In genomic region chr8:88283243-88284115, GRCm38 (mm10) we compare ENCODE assay signal across 16 mouse cellular contexts. TPM values are rescaled to one million over a fixed set of nuclear protein-coding genes. Genes with fewer than 3 reads are reported as not detected.
A peak's percentile ranks its signal among the peaks of the same experiment; 100 is the strongest.
DNase-seq lines count a peak whose midpoint lies in the region; ATAC-seq and TF ChIP-seq lines count a peak whose summit lies in the region.
"Had no signal": no experiment of that assay in that cellular context is flagged by ENCODE, and none has a peak within 500 bp of the region (broad histone marks: within the 10 kb centered on the region; RNA-seq: fewer than 3 reads in every experiment).

No protein-coding gene starts in this region.

- intact Hi-C loops in gastrocnemius, postnatal 36 days (cut with DNase I), result no loop called here

- H3K27me3 ChIP-seq in G1E (ENCODE audit: insufficient read depth, low read length), result no peaks in the 10 kb centered on the region
- no peaks in the 10 kb centered on the region for H3K27me3 ChIP-seq in limb, embryonic 10.5 days (ENCODE audit: low read depth, poor library complexity, severe bottlenecking)
- H3K27me3 ChIP-seq: embryonic facial prominence, embryonic 15.5 days; forebrain, embryonic 13.5 days; hindbrain, embryonic 13.5 days; midbrain, embryonic 13.5 days; Patski had no signal

- peaks cover 87% of the 10 kb centered on the region for H3K4me1 ChIP-seq in G1E (ENCODE audit: insufficient read depth, low read depth, low read length)
- peaks cover 44% of the 10 kb centered on the region for H3K4me1 ChIP-seq in limb, embryonic 10.5 days
- H3K4me1 ChIP-seq: forebrain, embryonic 13.5 days; hindbrain, embryonic 13.5 days; midbrain, embryonic 13.5 days had no signal

- peak overlapping the region; percentile 30; the same call in 1 of the 2 replicates for H3K4me3 ChIP-seq in G1E (ENCODE audit: low read depth, low read length)
- no peak overlapping the region for H3K4me3 ChIP-seq in limb, embryonic 10.5 days
- H3K4me3 ChIP-seq: embryonic facial prominence, embryonic 15.5 days; forebrain, embryonic 13.5 days; hindbrain, embryonic 13.5 days; midbrain, embryonic 13.5 days had no signal

- no peaks in the 10 kb centered on the region for H3K9me3 ChIP-seq in G1E (replicated peaks)
- no peaks in the 10 kb centered on the region for H3K9me3 ChIP-seq in limb, embryonic 10.5 days (replicated peaks)
- H3K9me3 ChIP-seq: embryonic facial prominence, embryonic 15.5 days; forebrain, embryonic 13.5 days; hindbrain, embryonic 13.5 days; midbrain, embryonic 13.5 days had no signal

- peak overlapping the region; percentile 65 for H3K27ac ChIP-seq in limb, embryonic 10.5 days
- H3K27ac ChIP-seq: forebrain, embryonic 13.5 days; hindbrain, embryonic 13.5 days; midbrain, embryonic 13.5 days had no signal

- peaks cover 76% of the 10 kb centered on the region for H3K36me3 ChIP-seq in G1E (replicated peaks)
- H3K36me3 ChIP-seq in limb, embryonic 10.5 days, result no peaks in the 10 kb centered on the region
- H3K36me3 ChIP-seq: embryonic facial prominence, embryonic 15.5 days; hindbrain, embryonic 13.5 days; midbrain, embryonic 13.5 days had no signal

- 73% methylated on average over 13 of the region's 13 CpGs for WGBS in limb, embryonic 10.5 days

- DNase-seq in gastrocnemius, postnatal 25 days, result peak; percentile 48
- no peak for DNase-seq in gastrocnemius, postnatal 36 days
- DNase-seq in 3T3-L1 (ENCODE audit: low read depth, low spot score), result peak; percentile 95
- no peak for DNase-seq in G1E (ENCODE audit: low spot score)
- DNase-seq in limb, embryonic 10.5 days (ENCODE audit: low spot score), result no peak
- no peak for DNase-seq in lung, postnatal 14 days
- DNase-seq: cerebellum, adult 8-10 months; liver had no signal

- ATAC-seq in G1E (ENCODE audit: extremely low read depth, insufficient number of reproducible peaks, low FRiP score, poor library complexity, severe bottlenecking), result no peak
- no peak for ATAC-seq in CD4-positive, CD25-positive, alpha-beta regulatory T cell, adult 4 months
- ATAC-seq: activated CD4-positive, CD25-positive, alpha-beta regulatory T cell, adult 4 months; forebrain, embryonic 13.5 days; liver, postnatal 0 days; midbrain, embryonic 13.5 days; Patski had no signal

- TF ChIP-seq CTCF in G1E (IDR thresholded peaks at IDR 0.05; ENCODE audit: low read depth, low read length), result no peak

RNA-seq across cellular contexts. Expression of gene Adcy7, which starts 11.3 kb away (rescaled TPM):
- 1 to 10 TPM; 6.7 to 7.9 TPM for total RNA-seq in gastrocnemius, postnatal 25 days (2021)
- 1 to 10 TPM; 4.9 to 5.2 TPM for total RNA-seq in gastrocnemius, postnatal 36 days (2021)
- total RNA-seq in G1E (2014; fragmentation: Nextera tagmentation) (95.9 and 117 TPM in 2 replicates), G1E (2017) (129 and 140 TPM in 2 replicates)
- 69.8 and 70.0 TPM in 2 replicates for polyA plus RNA-seq in G1E (2012)
- 2.2 and 3.1 TPM in 2 replicates for polyA plus RNA-seq in limb, embryonic 10.5 days (2016; fragmentation: Nextera tagmentation; extraction: Ambion mirVana)
- polyA plus RNA-seq in CD4-positive, CD25-positive, alpha-beta regulatory T cell, adult 4 months (2017; shearing (Covaris generic)), result 100 to 1,000 TPM in 1 of 2 experiments, 10 to 100 TPM in 1; 79.4 to 143 TPM

Comparison
In these comparisons a context has a peak if more than half of its experiments do, and no peak if none do; other contexts are left out.
1. DNase-seq: peak in gastrocnemius, postnatal 25 days (single experiment) and 3T3-L1 (single experiment); none in gastrocnemius, postnatal 36 days (0 of 2), G1E (single experiment), limb, embryonic 10.5 days (single experiment) and lung, postnatal 14 days (single experiment).
2. RNA of gene Adcy7, which starts 11.3 kb away (total RNA-seq): 95.9 to 140 TPM in G1E; 6.7 to 7.9 TPM in gastrocnemius, postnatal 25 days and 4.9 to 5.2 TPM in gastrocnemius, postnatal 36 days; every median in the first group is over 10 times any median in the second.